Mouse (Mus musculus) neural tube, postnatal 0 days (tissue): ENCODE results near the gene Ppm1m. TPM values are rescaled to one million over a fixed set of nuclear protein-coding genes. Genes with fewer than 3 reads are reported as not detected.
A peak's percentile ranks its signal among the peaks of the same experiment; 100 is the strongest.

Source experiments
- microRNA counts: library from miRNA; unstranded; fragments of <30 nt; microRNA quantifications from one replicate; lab custom pipeline; 2015
- microRNA-seq: library from miRNA; unstranded; fragments of <30 nt; microRNA quantifications from one replicate; pipeline ENCODE4, GENCODE M21; 2016
- polyA plus RNA-seq: library from polyadenylated mRNA; unstranded; fragments of >200 nt; fragmentation: Nextera tagmentation; extraction: Ambion mirVana; gene quantifications from 2 replicates; pipeline ENCODE4 v1.2.1, GENCODE M21; 2015

Gene Ppm1m
- polyA plus RNA-seq, result 17.8 and 21.1 TPM in 2 replicates

GRCm38 (mm10) chr9:106199535-106200272 is at the start of gene Ppm1m:
Gene Ppm1m (minus strand): TSS chr9:106199746.

GRCm38 (mm10) chr9:106222261-106222851 is 22.8 kb upstream of the Ppm1m start, which contains the start of gene Tlr9:
Gene Tlr9 (plus strand): TSS chr9:106222598.

GRCm38 (mm10) chr9:106202819-106203636 is 3.5 kb upstream of the Ppm1m start, which contains the start of gene Twf2:
Gene Twf2 (plus strand): TSS chr9:106203108.

GRCm38 (mm10) chr9:106170556-106171345 is 28.8 kb downstream of the Ppm1m start, which contains the start of gene Wdr82:
Gene Wdr82 (plus strand): TSS chr9:106170928.

GRCm38 (mm10) chr9:106158037-106158491 is 41.5 kb downstream of the Ppm1m start, which contains the start of gene Glyctk:
Gene Glyctk (minus strand): TSS chr9:106158138.

MicroRNA genes within 50 kb of the gene (microRNA counts, 519-probe panel; counts per million panel counts)
- microRNA mmu-let-7g (lab: Ali Mortazavi, UCI), result 7,141 counts per million, percentile 97 among the panel's probes with 10 or more counts

Small RNA genes lying within 50 kb of the gene (microRNA-seq; reads per million reads assigned to microRNA genes)
- gene Mir135a-1 (92.0 reads per million, percentile 43 among the genes with 10 or more reads in this experiment), gene Mirlet7g (52,492 reads per million, percentile 99 among the genes with 10 or more reads in this experiment)

Other genes starting within 250 kb of the Ppm1m start
- 0.10 and 0.21 TPM in 2 replicates for gene Col6a5, start 239.1 kb downstream of the Ppm1m start, polyA plus RNA-seq
- 0.72 and 0.73 TPM in 2 replicates for gene Col6a4, start 103.0 kb downstream of the Ppm1m start, polyA plus RNA-seq
- 1.1 and 1.7 TPM in 2 replicates for gene Glyctk, start 41.6 kb downstream of the Ppm1m start, polyA plus RNA-seq
- gene Wdr82, start 28.8 kb downstream of the Ppm1m start, polyA plus RNA-seq, result 25.8 and 29.3 TPM in 2 replicates
- 47.6 and 49.8 TPM in 2 replicates for gene Twf2, start 3.4 kb upstream of the Ppm1m start, polyA plus RNA-seq
- gene Tlr9, start 22.9 kb upstream of the Ppm1m start, polyA plus RNA-seq, result 0.06 and 0.15 TPM in 2 replicates
- 100 and 102 TPM in 2 replicates for gene Alas1, start 48.9 kb upstream of the Ppm1m start, polyA plus RNA-seq
- gene Poc1a, start 81.3 kb upstream of the Ppm1m start, polyA plus RNA-seq, result 7.9 and 8.6 TPM in 2 replicates
- 17.9 and 18.0 TPM in 2 replicates for gene Dusp7, start 168.9 kb upstream of the Ppm1m start, polyA plus RNA-seq
- 704 and 771 TPM in 2 replicates for gene Rpl29, start 229.7 kb upstream of the Ppm1m start, polyA plus RNA-seq
- 19.4 and 21.4 TPM in 2 replicates for gene Acy1, start 238.6 kb upstream of the Ppm1m start, polyA plus RNA-seq
- 14.5 and 17.0 TPM in 2 replicates for gene Abhd14b, start 247.7 kb upstream of the Ppm1m start, polyA plus RNA-seq
- gene Abhd14a, start 247.9 kb upstream of the Ppm1m start, polyA plus RNA-seq, result 77.4 and 83.7 TPM in 2 replicates